Mouse (Mus musculus) kidney, postnatal 36 days (tissue): ENCODE measurements at regions not wholly inside any gene's neighbourhood (a gene's known extent, or its start where the extent isn't known, plus 50 kb on each side); places are given as distances from the start of the nearest gene placed in this dataset.

Experiments
- DNase-seq, 2 experiments: peaks; one replicate each; pipeline ENCODE4 v3.0.0; 2021 to 2022; ENCODE audit warnings: mixed read lengths in 2 of 2

GRCm38 (mm10) chr19:21913005-21913670 lies 135.0 kb downstream of the Cemip2 start:
- peak; percentile 58 to 64 for DNase-seq

- peak; percentile 10 to 57 for DNase-seq
Measured at GRCm38 (mm10) chr19:21913748-21914611, 135.8 kb downstream of the Cemip2 start.

GRCm38 (mm10) chr19:21914658-21915057 lies 136.5 kb downstream of the Cemip2 start:
- no peak for DNase-seq

- no peak for DNase-seq
Measured at GRCm38 (mm10) chr19:21918113-21918512, 140.0 kb downstream of the Cemip2 start.

- no peak for DNase-seq
Measured at GRCm38 (mm10) chr19:21919074-21919473, 140.9 kb downstream of the Cemip2 start.

- no peak for DNase-seq
Measured at GRCm38 (mm10) chr19:21940114-21940513, 162.0 kb downstream of the Cemip2 start.

GRCm38 (mm10) chr19:21941720-21942119 lies 163.6 kb downstream of the Cemip2 start:
- DNase-seq: peak in 1 of 2 experiments; percentile 44

GRCm38 (mm10) chr19:21942286-21942685 lies 164.1 kb downstream of the Cemip2 start:
- DNase-seq: peak; percentile 6 to 49

- peak; percentile 39 to 66 for DNase-seq
Measured at GRCm38 (mm10) chr19:21943407-21943806, 165.3 kb downstream of the Cemip2 start.

- DNase-seq: no peak
Measured at GRCm38 (mm10) chr19:21946262-21946922, 168.2 kb downstream of the Cemip2 start.

- no peak for DNase-seq
Measured at GRCm38 (mm10) chr19:21948030-21948429, 169.9 kb downstream of the Cemip2 start.

GRCm38 (mm10) chr19:21962635-21963034 lies 176.2 kb upstream of the Trpm3 start:
- DNase-seq: no peak

GRCm38 (mm10) chr19:21989857-21990256 lies 149.0 kb upstream of the Trpm3 start:
- no peak for DNase-seq

GRCm38 (mm10) chr19:21990970-21991369 lies 147.9 kb upstream of the Trpm3 start:
- DNase-seq: no peak

- no peak for DNase-seq
Measured at GRCm38 (mm10) chr19:21991413-21991812, 147.4 kb upstream of the Trpm3 start.

GRCm38 (mm10) chr19:21999621-22000020 lies 139.2 kb upstream of the Trpm3 start:
- DNase-seq: no peak

- no peak for DNase-seq
Measured at GRCm38 (mm10) chr19:22008053-22008935, 130.6 kb upstream of the Trpm3 start.

GRCm38 (mm10) chr19:22010239-22010638 lies 128.6 kb upstream of the Trpm3 start:
- DNase-seq: no peak

GRCm38 (mm10) chr19:22015854-22016610 lies 122.8 kb upstream of the Trpm3 start:
- DNase-seq: no peak

- no peak for DNase-seq
Measured at GRCm38 (mm10) chr19:22017425-22017824, 121.4 kb upstream of the Trpm3 start.

GRCm38 (mm10) chr19:22027577-22027976 lies 111.3 kb upstream of the Trpm3 start:
- no peak for DNase-seq

- no peak for DNase-seq
Measured at GRCm38 (mm10) chr19:22047657-22048056, 91.2 kb upstream of the Trpm3 start.
